Mouse (Mus musculus) cerebellum, postnatal 4 days (tissue): ENCODE data around the gene Cdcp1.

Experiments
- DNase-seq, 2 experiments: peaks; one replicate each; pipeline ENCODE4 v3.0.0; 2022; ENCODE audit warnings: low spot score in 2 of 2, mixed read lengths in 1 of 2

The Cdcp1 gene

GRCm38 (mm10) chr9:123213371-123213770, 2.5 kb downstream of the Cdcp1 start:
- DNase-seq: no peak

- DNase-seq: no peak
Measured at GRCm38 (mm10) chr9:123207895-123208294, 7.9 kb downstream of the Cdcp1 start.

- DNase-seq: no peak
Measured at GRCm38 (mm10) chr9:123206948-123207347, 8.9 kb downstream of the Cdcp1 start.

GRCm38 (mm10) chr9:123206526-123206925, 9.3 kb downstream of the Cdcp1 start:
- DNase-seq: no peak

GRCm38 (mm10) chr9:123200116-123200515, 15.7 kb downstream of the Cdcp1 start:
- DNase-seq: no peak

- DNase-seq: no peak
Measured at GRCm38 (mm10) chr9:123188271-123188670, 27.6 kb downstream of the Cdcp1 start.

- no peak for DNase-seq
Measured at GRCm38 (mm10) chr9:123187589-123187988, 28.2 kb downstream of the Cdcp1 start.

GRCm38 (mm10) chr9:123186151-123186550, 29.7 kb downstream of the Cdcp1 start:
- no peak for DNase-seq

GRCm38 (mm10) chr9:123185546-123185945, 30.3 kb downstream of the Cdcp1 start:
- DNase-seq: no peak

- DNase-seq: no peak
Measured at GRCm38 (mm10) chr9:123183226-123183625, 32.6 kb downstream of the Cdcp1 start.

GRCm38 (mm10) chr9:123180003-123180402, 35.8 kb downstream of the Cdcp1 start:
- DNase-seq: no peak

GRCm38 (mm10) chr9:123177380-123178048, 38.3 kb downstream of the Cdcp1 start:
- DNase-seq: no peak

GRCm38 (mm10) chr9:123174356-123174755, 41.5 kb downstream of the Cdcp1 start:
- no peak for DNase-seq

- no peak for DNase-seq
Measured at GRCm38 (mm10) chr9:123173760-123174159, 42.1 kb downstream of the Cdcp1 start.

- DNase-seq: no peak
Measured at GRCm38 (mm10) chr9:123165781-123166443, 49.9 kb downstream of the Cdcp1 start.

- no peak for DNase-seq
Measured at GRCm38 (mm10) chr9:123162985-123163694, 52.7 kb downstream of the Cdcp1 start.

- no peak for DNase-seq
Measured at GRCm38 (mm10) chr9:123161792-123162191, 54.0 kb downstream of the Cdcp1 start.

GRCm38 (mm10) chr9:123159330-123159729, 56.5 kb downstream of the Cdcp1 start:
- peak; percentile 49 to 68 for DNase-seq

GRCm38 (mm10) chr9:123158125-123158836, 57.6 kb downstream of the Cdcp1 start:
- DNase-seq: peak in 1 of 2 experiments; percentile 16

- DNase-seq: peak in 1 of 2 experiments; percentile 12
Measured at GRCm38 (mm10) chr9:123157699-123158098, 58.1 kb downstream of the Cdcp1 start.

GRCm38 (mm10) chr9:123156910-123157361, 58.9 kb downstream of the Cdcp1 start:
- peak; percentile 38 to 59 for DNase-seq

- DNase-seq: no peak
Measured at GRCm38 (mm10) chr9:123153121-123153520, 62.7 kb downstream of the Cdcp1 start.
